Mouse (Mus musculus) E14TG2a.4 (cell line): Measurements from ENCODE around the gene Atp8a1.

ENCODE experiments used
- H3K27me3 ChIP-seq: 2 replicates; pipeline ENCODE4 v1.6.1; 2014; ENCODE audit warnings: low read length, control low read depth; ENCODE audit not compliant: insufficient read depth
- H3K36me3 ChIP-seq: 2 replicates; pipeline ENCODE4 v1.6.1; 2014; ENCODE audit warnings: low read length, control low read depth; ENCODE audit not compliant: insufficient read depth
- H3K4me1 ChIP-seq: replicated peaks from 2 replicates; pipeline ENCODE4 v1.6.1; 2014; ENCODE audit warnings: low read depth, low read length, control low read depth
- H3K4me3 ChIP-seq: replicated peaks from 2 replicates; pipeline ENCODE4 v1.5.1; 2014; ENCODE audit warnings: mild to moderate bottlenecking, low read length
- H3K9me3 ChIP-seq: 2 replicates; pipeline ENCODE4 v1.6.1; 2014; ENCODE audit warnings: low read length, control low read depth
- CTCF ChIP-seq: conservative IDR thresholded peaks from 2 replicates; pipeline ENCODE4 v1.5.1; 2014; ENCODE audit warnings: low read length
- NANOG ChIP-seq: IDR thresholded peaks from 2 replicates; pipeline ENCODE4 v1.6.1; 2014; ENCODE audit warnings: borderline replicate concordance, low read length, mixed read lengths
- POU5F1 ChIP-seq: IDR thresholded peaks from 2 replicates; pipeline ENCODE4 v1.6.1; 2014; ENCODE audit warnings: low read length, borderline replicate concordance

Atp8a1 gene

GRCm38 (mm10) chr5:67842306-67842705, 4.9 kb downstream of the Atp8a1 start:
- Histone ChIP-seq H3K36me3 (no peaks in the 10 kb centered on the region), H3K4me3 (no peak overlapping the region), H3K4me1 (peaks cover 64% of the 10 kb centered on the region), H3K27me3 (peaks cover 11% of the 10 kb centered on the region), H3K9me3 (no peaks in the 10 kb centered on the region)
- TF ChIP-seq CTCF: no peak
- no peak for TF ChIP-seq POU5F1
- TF ChIP-seq NANOG: no peak

GRCm38 (mm10) chr5:67833841-67834240, 13.4 kb downstream of the Atp8a1 start:
- Histone ChIP-seq H3K27me3 (no peaks in the 10 kb centered on the region), H3K9me3 (no peaks in the 10 kb centered on the region), H3K4me1 (peaks cover 39% of the 10 kb centered on the region), H3K4me3 (no peak overlapping the region), H3K36me3 (0 out of 2 replicates have a peak, but pooled peaks cover 3% of the 10 kb centered on the region)
- TF ChIP-seq NANOG: no peak
- no peak for TF ChIP-seq CTCF
- no peak for TF ChIP-seq POU5F1

GRCm38 (mm10) chr5:67831293-67832147, 15.7 kb downstream of the Atp8a1 start:
- Histone ChIP-seq H3K4me1 (peaks cover 35% of the 10 kb centered on the region), H3K9me3 (no peaks in the 10 kb centered on the region), H3K4me3 (no peak overlapping the region), H3K27me3 (no peaks in the 10 kb centered on the region), H3K36me3 (no peaks in the 10 kb centered on the region)
- TF ChIP-seq NANOG (no peak), CTCF (no peak), POU5F1 (no peak)

- Histone ChIP-seq H3K9me3 (no peaks in the 10 kb centered on the region), H3K36me3 (no peaks in the 10 kb centered on the region), H3K4me3 (no peak overlapping the region), H3K4me1 (peaks cover 25% of the 10 kb centered on the region), H3K27me3 (no peaks in the 10 kb centered on the region)
- TF ChIP-seq NANOG (no peak), CTCF (no peak), POU5F1 (no peak)
Observed at GRCm38 (mm10) chr5:67828356-67828755, 18.9 kb downstream of the Atp8a1 start.

- Histone ChIP-seq H3K27me3 (no peaks in the 10 kb centered on the region), H3K36me3 (no peaks in the 10 kb centered on the region), H3K4me3 (no peak overlapping the region), H3K9me3 (no peaks in the 10 kb centered on the region), H3K4me1 (peaks cover 13% of the 10 kb centered on the region)
- no peak for TF ChIP-seq NANOG
- TF ChIP-seq POU5F1: no peak
- no peak for TF ChIP-seq CTCF
Observed at GRCm38 (mm10) chr5:67826935-67827334, 20.3 kb downstream of the Atp8a1 start.

GRCm38 (mm10) chr5:67826278-67826677, 21.0 kb downstream of the Atp8a1 start:
- H3K9me3 ChIP-seq: no peaks in the 10 kb centered on the region
- H3K36me3 ChIP-seq: no peaks in the 10 kb centered on the region
- TF ChIP-seq POU5F1 (no peak), CTCF (no peak), NANOG (no peak)

GRCm38 (mm10) chr5:67824600-67824999, 22.6 kb downstream of the Atp8a1 start:
- no peaks in the 10 kb centered on the region for H3K9me3 ChIP-seq
- no peaks in the 10 kb centered on the region for H3K27me3 ChIP-seq
- no peaks in the 10 kb centered on the region for H3K4me1 ChIP-seq
- TF ChIP-seq NANOG: no peak
- TF ChIP-seq POU5F1: no peak
- no peak for TF ChIP-seq CTCF
- no peak overlapping the region for H3K4me3 ChIP-seq
- H3K36me3 ChIP-seq: no peaks in the 10 kb centered on the region

More at GRCm38 (mm10) chr5:67826278-67826677, 21.0 kb downstream of the Atp8a1 start:
- Histone ChIP-seq H3K4me1 (peaks cover 6% of the 10 kb centered on the region), H3K4me3 (no peak overlapping the region), H3K27me3 (no peaks in the 10 kb centered on the region)

- Histone ChIP-seq H3K9me3 (no peaks in the 10 kb centered on the region), H3K27me3 (no peaks in the 10 kb centered on the region), H3K4me3 (no peak overlapping the region), H3K4me1 (no peaks in the 10 kb centered on the region; the same call in 1 of the 2 replicates), H3K36me3 (no peaks in the 10 kb centered on the region)
- TF ChIP-seq NANOG: no peak
- no peak for TF ChIP-seq CTCF
- TF ChIP-seq POU5F1: no peak
Observed at GRCm38 (mm10) chr5:67823771-67824170, 23.5 kb downstream of the Atp8a1 start.

- Histone ChIP-seq H3K36me3 (no peaks in the 10 kb centered on the region), H3K27me3 (no peaks in the 10 kb centered on the region), H3K9me3 (no peaks in the 10 kb centered on the region), H3K4me1 (no peaks in the 10 kb centered on the region; the same call in 1 of the 2 replicates), H3K4me3 (no peak overlapping the region)
- TF ChIP-seq POU5F1: no peak
Observed at GRCm38 (mm10) chr5:67822619-67823018, 24.6 kb downstream of the Atp8a1 start.
